Mouse (Mus musculus): Measurements from ENCODE around the gene Icam5. TPM values are rescaled to one million over a fixed set of nuclear protein-coding genes. Genes with fewer than 3 reads are reported as not detected.
A peak's percentile ranks its signal among the peaks of the same experiment; 100 is the strongest.

Icam5 gene
- polyA plus RNA-seq, 1 experiment from 2014 or later: 0.19 TPM

DNA sequence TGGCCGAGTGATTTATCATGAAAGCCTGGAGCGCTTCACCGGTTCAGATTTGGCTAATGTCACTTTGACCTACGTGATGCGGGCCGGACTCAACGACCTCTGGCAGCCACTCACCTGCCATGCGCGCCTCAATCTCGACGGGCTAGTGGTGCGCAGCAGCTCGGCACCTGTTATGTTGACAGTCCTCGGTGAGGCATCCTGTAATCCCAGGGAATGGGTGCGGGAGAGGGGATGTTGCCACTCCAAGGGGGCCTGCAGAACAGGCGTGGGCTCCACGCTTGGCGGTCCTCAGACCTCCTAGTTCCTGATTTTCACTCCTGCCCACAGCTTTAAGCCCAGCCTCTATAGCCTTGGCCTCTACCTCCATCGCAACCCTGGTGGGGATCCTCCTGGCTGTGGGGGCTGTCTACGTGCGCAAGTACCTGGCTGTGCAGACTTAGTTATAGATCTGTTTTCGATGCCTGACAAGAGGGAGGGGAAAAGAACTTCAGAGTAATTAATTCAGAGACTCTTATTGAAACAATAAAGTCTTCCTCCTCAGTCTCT, 1.7 kb upstream of the Icam5 start:
- no peaks in the 10 kb centered on the region for H3K9me3 ChIP-seq (replicated peaks)
- H3K4me2 ChIP-seq: peak overlapping the region; percentile 94
- H3K36me3 ChIP-seq (ENCODE audit: poor library complexity, severe bottlenecking): no peaks in the 10 kb centered on the region
- no peak overlapping the region for H3K4me3 ChIP-seq
- no peak overlapping the region for H3K27ac ChIP-seq
- WGBS: 21% methylated on average over 22 of the region's 22 CpGs
- peaks cover 47% of the 10 kb centered on the region for H3K4me1 ChIP-seq
- ATAC-seq: no peak
- H3K9ac ChIP-seq: no peak overlapping the region
- H3K27me3 ChIP-seq: peaks cover 96% of the 10 kb centered on the region

- Histone ChIP-seq H3K27me3 (peaks cover 98% of the 10 kb centered on the region), H3K9me3 (replicated peaks) (no peaks in the 10 kb centered on the region), H3K36me3 (ENCODE audit: poor library complexity, severe bottlenecking) (no peaks in the 10 kb centered on the region), H3K4me2 (peak overlapping the region; percentile 94), H3K4me3 (peak overlapping the region; percentile 50), H3K27ac (no peak overlapping the region), H3K4me1 (peaks cover 47% of the 10 kb centered on the region), H3K9ac (no peak overlapping the region)
- peak; percentile 59 for ATAC-seq
- whole genome bisulfite sequencing: 0% methylated on average over 13 of the region's 13 CpGs
Observed at GRCm38 (mm10) chr9:21030781-21031250, 1.1 kb upstream of the Icam5 start.

DNA sequence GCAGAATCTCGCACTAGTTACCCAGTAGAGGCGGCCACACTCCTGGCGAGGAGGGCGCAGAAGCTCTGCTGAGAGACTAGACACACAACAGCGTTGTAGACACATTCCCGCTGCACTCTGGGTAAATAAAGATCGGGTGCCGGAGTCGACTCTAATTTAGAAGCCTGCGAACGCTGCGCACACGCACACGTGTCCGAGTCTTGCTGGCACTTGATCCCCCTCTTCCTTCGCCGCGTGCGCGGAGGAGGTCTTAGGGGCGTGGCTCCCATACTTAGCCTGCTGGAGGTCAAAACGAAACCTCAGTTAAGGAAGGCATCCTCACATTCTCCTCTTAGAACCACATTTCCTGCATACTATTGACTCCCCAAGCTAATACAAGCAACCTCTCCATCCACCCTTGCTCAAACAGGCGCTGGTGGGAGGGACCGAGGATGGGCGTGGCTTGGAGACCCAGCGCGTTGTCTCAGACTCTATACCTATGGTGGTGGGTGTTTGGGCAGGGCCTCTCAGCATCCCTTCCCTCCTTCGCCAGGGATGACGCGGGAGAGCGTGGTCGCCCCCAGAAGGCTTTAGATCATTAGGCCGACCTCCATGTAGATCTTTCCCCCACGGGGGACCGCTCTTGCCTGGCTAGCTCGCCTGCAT, 500 bp upstream of the Icam5 start:
- Histone ChIP-seq H3K4me3 (peak overlapping the region; percentile 50), H3K36me3 (ENCODE audit: poor library complexity, severe bottlenecking) (no peaks in the 10 kb centered on the region), H3K9me3 (replicated peaks) (no peaks in the 10 kb centered on the region), H3K27me3 (peaks cover 98% of the 10 kb centered on the region), H3K4me1 (peaks cover 50% of the 10 kb centered on the region), H3K27ac (no peak overlapping the region), H3K4me2 (peak overlapping the region; percentile 94), H3K9ac (peak overlapping the region; percentile 62)
- under 1% methylated on average over 36 of the region's 36 CpGs for WGBS
- ATAC-seq: peak; percentile 67

DNA sequence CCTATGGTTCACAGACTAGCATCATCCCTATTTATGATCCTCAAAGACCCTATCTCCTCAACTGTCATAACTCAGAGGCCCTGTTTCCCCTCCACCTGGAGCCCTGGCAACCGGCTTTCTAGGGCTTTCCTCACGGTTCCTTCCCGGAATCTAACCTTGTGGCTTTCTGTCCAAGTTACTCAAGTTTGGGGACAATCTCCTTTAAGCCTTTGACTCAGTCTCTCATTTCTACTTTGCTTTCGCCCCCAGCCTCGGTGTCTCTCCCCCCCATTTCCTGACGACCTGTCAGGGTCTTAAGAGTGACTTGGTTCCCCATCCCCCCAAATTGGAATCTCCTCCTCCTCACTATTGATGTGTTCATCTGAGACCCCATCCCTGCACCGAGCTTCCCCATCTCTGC, 618 bp downstream of the Icam5 start:
- H3K4me3 ChIP-seq: peak overlapping the region; percentile 50
- H3K4me2 ChIP-seq: peak overlapping the region; percentile 94
- peaks cover 60% of the 10 kb centered on the region for H3K4me1 ChIP-seq
- peaks cover 98% of the 10 kb centered on the region for H3K27me3 ChIP-seq
- no peaks in the 10 kb centered on the region for H3K9me3 ChIP-seq (replicated peaks)
- no peak overlapping the region for H3K27ac ChIP-seq
- no peaks in the 10 kb centered on the region for H3K36me3 ChIP-seq (ENCODE audit: poor library complexity, severe bottlenecking)
- H3K9ac ChIP-seq: no peak overlapping the region; the same call in 1 of the 2 replicates
- 2% methylated on average over 7 of the region's 7 CpGs for WGBS
- ATAC-seq: no peak

GRCm38 (mm10) chr9:21033136-21033535, 1.3 kb downstream of the Icam5 start:
- H3K27me3 ChIP-seq: peaks cover 99% of the 10 kb centered on the region
- H3K9ac ChIP-seq: peak overlapping the region; percentile 39; the same call in 1 of the 2 replicates
- peaks cover 66% of the 10 kb centered on the region for H3K4me1 ChIP-seq
- H3K4me2 ChIP-seq: peak overlapping the region; percentile 94
- no peak overlapping the region for H3K27ac ChIP-seq
- H3K9me3 ChIP-seq (replicated peaks): no peaks in the 10 kb centered on the region
- under 1% methylated on average over 34 of the region's 34 CpGs for WGBS
- no peaks in the 10 kb centered on the region for H3K36me3 ChIP-seq (ENCODE audit: poor library complexity, severe bottlenecking)
- peak overlapping the region; percentile 50 for H3K4me3 ChIP-seq
- ATAC-seq: 0 out of 2 replicates have a peak, but pooled peaks have one; percentile 19

DNA sequence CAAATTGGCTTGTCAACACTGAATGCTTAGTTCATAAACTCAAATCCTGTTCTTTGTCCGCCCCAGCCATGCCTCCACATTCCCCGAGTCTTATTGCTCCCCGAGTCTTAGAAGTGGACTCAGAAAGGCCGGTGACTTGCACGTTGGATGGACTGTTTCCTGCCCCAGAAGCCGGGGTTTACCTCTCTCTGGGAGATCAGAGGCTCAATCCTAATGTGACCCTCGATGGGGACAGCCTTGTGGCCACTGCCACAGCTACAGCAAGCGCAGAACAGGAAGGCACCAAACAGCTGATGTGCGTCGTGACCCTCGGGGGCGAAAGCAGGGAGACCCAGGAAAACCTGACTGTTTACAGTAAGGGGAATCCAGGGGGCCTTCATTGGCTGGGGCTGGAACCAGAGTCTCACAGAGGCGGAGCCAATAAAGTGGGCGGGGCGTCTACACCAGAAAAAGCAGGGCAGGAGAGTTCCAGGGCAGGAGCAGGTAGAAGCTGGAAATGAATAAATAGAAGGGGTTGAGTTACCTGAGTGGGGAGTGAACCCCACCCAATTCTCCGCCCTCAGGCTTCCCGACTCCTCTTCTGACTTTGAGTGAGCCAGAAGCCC, 2.7 kb downstream of the Icam5 start:
- Histone ChIP-seq H3K4me2 (no peak overlapping the region), H3K36me3 (ENCODE audit: poor library complexity, severe bottlenecking) (no peaks in the 10 kb centered on the region), H3K4me3 (no peak overlapping the region; the same call in 1 of the 2 replicates), H3K27ac (no peak overlapping the region), H3K9me3 (replicated peaks) (no peaks in the 10 kb centered on the region), H3K4me1 (peaks cover 59% of the 10 kb centered on the region), H3K27me3 (peaks cover 99% of the 10 kb centered on the region), H3K9ac (no peak overlapping the region)
- ATAC-seq: no peak
- WGBS: 2% methylated on average over 17 of the region's 17 CpGs

- Histone ChIP-seq H3K4me3 (no peak overlapping the region), H3K9ac (no peak overlapping the region), H3K27ac (no peak overlapping the region), H3K4me2 (no peak overlapping the region), H3K4me1 (peaks cover 49% of the 10 kb centered on the region), H3K36me3 (ENCODE audit: poor library complexity, severe bottlenecking) (no peaks in the 10 kb centered on the region), H3K9me3 (replicated peaks) (no peaks in the 10 kb centered on the region), H3K27me3 (peaks cover 99% of the 10 kb centered on the region)
- ATAC-seq: no peak
- 11% methylated on average over 9 of the region's 9 CpGs for WGBS
Observed at GRCm38 (mm10) chr9:21035586-21035985, 3.7 kb downstream of the Icam5 start.

DNA sequence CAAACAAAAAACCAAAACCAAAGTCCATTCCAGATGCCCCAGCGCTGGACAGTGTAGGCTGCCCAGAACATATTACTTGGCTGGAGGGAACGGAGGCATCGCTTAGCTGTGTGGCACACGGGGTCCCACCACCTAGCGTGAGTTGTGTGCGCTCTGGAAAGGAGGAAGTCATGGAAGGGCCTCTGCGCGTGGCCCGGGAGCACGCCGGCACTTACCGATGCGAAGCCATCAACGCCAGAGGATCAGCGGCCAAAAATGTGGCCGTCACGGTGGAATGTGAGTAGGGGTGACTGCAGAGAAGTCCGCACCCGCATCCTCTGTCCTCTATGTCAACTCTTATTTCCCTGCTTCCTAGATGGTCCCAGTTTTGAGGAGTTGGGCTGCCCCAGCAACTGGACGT, 4.3 kb downstream of the Icam5 start:
- H3K4me3 ChIP-seq: peak overlapping the region; percentile 42; the same call in 1 of the 2 replicates
- no peaks in the 10 kb centered on the region for H3K36me3 ChIP-seq (ENCODE audit: poor library complexity, severe bottlenecking)
- H3K9ac ChIP-seq: no peak overlapping the region
- WGBS: 7% methylated on average over 20 of the region's 20 CpGs
- H3K9me3 ChIP-seq (replicated peaks): no peaks in the 10 kb centered on the region
- peaks cover 44% of the 10 kb centered on the region for H3K4me1 ChIP-seq
- no peak overlapping the region for H3K27ac ChIP-seq
- peak overlapping the region; percentile 66; the same call in 1 of the 2 replicates for H3K4me2 ChIP-seq
- H3K27me3 ChIP-seq: peaks cover 97% of the 10 kb centered on the region
- ATAC-seq: no peak

DNA sequence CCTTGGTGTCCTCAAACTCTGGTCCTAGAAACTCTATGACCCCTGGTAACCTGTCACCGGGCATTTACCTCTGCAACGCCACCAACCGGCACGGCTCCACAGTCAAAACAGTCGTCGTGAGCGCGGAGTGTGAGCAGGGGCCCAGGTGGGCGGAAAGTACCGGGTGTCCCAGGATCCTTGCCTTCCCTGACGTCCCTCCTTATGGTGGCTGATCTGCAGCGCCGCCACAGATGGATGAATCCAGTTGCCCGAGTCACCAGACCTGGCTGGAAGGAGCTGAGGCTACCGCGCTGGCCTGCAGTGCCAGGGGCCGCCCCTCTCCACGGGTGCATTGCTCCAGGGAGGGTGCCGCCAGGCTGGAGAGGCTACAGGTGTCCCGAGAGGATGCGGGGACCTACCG, 4.8 kb downstream of the Icam5 start:
- H3K4me2 ChIP-seq: peak overlapping the region; percentile 66
- H3K4me3 ChIP-seq: peak overlapping the region; percentile 42
- no peak overlapping the region for H3K9ac ChIP-seq
- no peak for ATAC-seq
- no peak overlapping the region for H3K27ac ChIP-seq
- peaks cover 38% of the 10 kb centered on the region for H3K4me1 ChIP-seq
- whole genome bisulfite sequencing: under 1% methylated on average over 22 of the region's 22 CpGs
- peaks cover 92% of the 10 kb centered on the region for H3K27me3 ChIP-seq
- H3K36me3 ChIP-seq (ENCODE audit: poor library complexity, severe bottlenecking): no peaks in the 10 kb centered on the region
- H3K9me3 ChIP-seq (replicated peaks): no peaks in the 10 kb centered on the region

- Histone ChIP-seq H3K27ac (no peak overlapping the region), H3K4me1 (peaks cover 30% of the 10 kb centered on the region), H3K9ac (peak overlapping the region; percentile 64), H3K36me3 (ENCODE audit: poor library complexity, severe bottlenecking) (no peaks in the 10 kb centered on the region), H3K9me3 (replicated peaks) (no peaks in the 10 kb centered on the region), H3K4me3 (peak overlapping the region; percentile 42), H3K27me3 (peaks cover 84% of the 10 kb centered on the region), H3K4me2 (peak overlapping the region; percentile 66)
- 1% methylated on average over 31 of the region's 31 CpGs for WGBS
- ATAC-seq: peak; percentile 50; the same call in 1 of the 2 replicates
Observed at GRCm38 (mm10) chr9:21037481-21037891, 5.6 kb downstream of the Icam5 start.

GRCm38 (mm10) chr9:21039779-21040178, 7.9 kb downstream of the Icam5 start:
- Histone ChIP-seq H3K4me2 (no peak overlapping the region), H3K27me3 (peaks cover 62% of the 10 kb centered on the region), H3K27ac (no peak overlapping the region), H3K9me3 (replicated peaks) (no peaks in the 10 kb centered on the region), H3K36me3 (ENCODE audit: poor library complexity, severe bottlenecking) (no peaks in the 10 kb centered on the region), H3K4me1 (peaks cover 19% of the 10 kb centered on the region), H3K4me3 (no peak overlapping the region), H3K9ac (no peak overlapping the region)
- 73% methylated on average over 3 of the region's 3 CpGs for WGBS
- no peak for ATAC-seq

DNA sequence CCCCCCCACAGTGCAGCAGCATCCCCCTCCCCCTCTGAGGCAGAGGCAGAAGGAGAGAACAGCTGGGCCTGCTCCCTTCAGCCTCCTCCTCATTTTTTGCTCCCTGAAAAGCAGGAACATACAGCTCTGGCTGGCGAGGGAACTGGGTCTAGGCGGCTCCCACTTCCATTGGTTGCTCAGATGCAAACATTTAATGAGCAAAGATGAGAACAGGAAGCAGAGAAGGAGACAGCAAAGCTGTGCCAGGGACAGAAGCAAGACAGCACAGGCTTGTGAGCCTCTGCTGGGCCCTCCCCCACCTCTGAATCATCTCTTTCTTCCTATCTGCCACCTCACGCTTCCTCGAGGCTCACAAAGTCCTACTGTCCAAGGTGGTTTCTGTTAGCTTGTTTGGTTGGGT, 9.4 kb downstream of the Icam5 start:
- H3K9ac ChIP-seq: no peak overlapping the region; the same call in 1 of the 2 replicates
- H3K4me1 ChIP-seq: peaks cover 16% of the 10 kb centered on the region
- H3K36me3 ChIP-seq (ENCODE audit: poor library complexity, severe bottlenecking): no peaks in the 10 kb centered on the region
- H3K9me3 ChIP-seq (replicated peaks): no peaks in the 10 kb centered on the region
- no peak overlapping the region for H3K27ac ChIP-seq
- 44% methylated on average over 4 of the region's 4 CpGs for WGBS
- H3K4me2 ChIP-seq: no peak overlapping the region
- no peak overlapping the region for H3K4me3 ChIP-seq
- peaks cover 47% of the 10 kb centered on the region for H3K27me3 ChIP-seq
- no peak for ATAC-seq
